Mouse (Mus musculus): ENCODE results near the gene Myh4.

- TF ChIP-seq CTCF (conservative IDR thresholded peaks at IDR 0.05; ENCODE audit: low read length), result no peak
- TF ChIP-seq NANOG (IDR thresholded peaks at IDR 0.05; ENCODE audit: borderline replicate concordance, low read length), result no peak
- TF ChIP-seq POU5F1 (IDR thresholded peaks at IDR 0.05; ENCODE audit: borderline replicate concordance, low read length), result no peak
These were observed 38.9 kb downstream of the Myh4 start, which contains the start of gene Myh8 for GRCm38 (mm10) chr11:67276601-67277174.

Measured in E14TG2a.4 (cell line).